Mouse (Mus musculus) layer of hippocampus, postnatal 36 days (tissue): ENCODE data around the gene Magix. TPM values are rescaled to one million over a fixed set of nuclear protein-coding genes. Genes with fewer than 3 reads are reported as not detected.
"Not testable (repeated sequence)": the region's sequence is repeated elsewhere in the genome, so short reads cannot be mapped to it uniquely, and the experiment has no call there.

Source experiments
- DNase-seq, 2 experiments: peaks; one replicate each; pipeline ENCODE4 v3.0.0; 2022
- total RNA-seq, 2 experiments: library from RNA; stranded (reverse); gene quantifications; 2 replicates each; pipeline ENCODE4 v1.2.3; 2021

The Magix gene
- under 1 TPM; 0.15 to 0.30 TPM for total RNA-seq

- DNase-seq = no peak
Observed at GRCm38 (mm10) chrX:7680864-7681263, at the start of gene Magix. Magix (minus strand) TSS chrX:7681251.

GRCm38 (mm10) chrX:7728922-7729265, 47.8 kb upstream of the Magix start:
- no peak for DNase-seq

GRCm38 (mm10) chrX:7728215-7728921, 47.3 kb upstream of the Magix start, which contains the start of gene Praf2:
Praf2 (plus strand) TSS chrX:7728439.
- peak; percentile 80 to 83 for DNase-seq

GRCm38 (mm10) chrX:7727176-7727575, 46.1 kb upstream of the Magix start:
- DNase-seq = no peak

- DNase-seq = no peak
Observed at GRCm38 (mm10) chrX:7725841-7726240, 44.8 kb upstream of the Magix start.

GRCm38 (mm10) chrX:7724135-7724534, 43.1 kb upstream of the Magix start:
- no peak for DNase-seq

- no peak for DNase-seq
Observed at GRCm38 (mm10) chrX:7722691-7723090, 41.6 kb upstream of the Magix start.

GRCm38 (mm10) chrX:7722282-7722611, 41.2 kb upstream of the Magix start:
- no peak for DNase-seq

GRCm38 (mm10) chrX:7721514-7722281, 40.6 kb upstream of the Magix start, which contains the start of gene Gm45208:
Gm45208 (plus strand) TSS chrX:7722245.
- DNase-seq = peak; percentile 64 to 73

GRCm38 (mm10) chrX:7716058-7716457, 35.0 kb upstream of the Magix start:
- not testable (repeated sequence) for DNase-seq

GRCm38 (mm10) chrX:7714135-7714899, 33.3 kb upstream of the Magix start, which contains the start of gene Wdr45:
Wdr45 (plus strand) TSS chrX:7714333.
- DNase-seq = peak; percentile 88 to 91

- DNase-seq = not testable (repeated sequence)
Observed at GRCm38 (mm10) chrX:7713764-7714134, 32.7 kb upstream of the Magix start.

- peak; percentile 78 to 79 for DNase-seq
Observed at GRCm38 (mm10) chrX:7696954-7697381, 15.9 kb upstream of the Magix start, which contains the start of gene Gpkow. Gpkow (plus strand) TSS chrX:7697131.

GRCm38 (mm10) chrX:7696520-7696919, 15.5 kb upstream of the Magix start:
- no peak for DNase-seq

GRCm38 (mm10) chrX:7692862-7693261, 11.8 kb upstream of the Magix start:
- no peak for DNase-seq

- no peak for DNase-seq
Observed at GRCm38 (mm10) chrX:7690486-7690885, 9.4 kb upstream of the Magix start.

GRCm38 (mm10) chrX:7688321-7688720, 7.3 kb upstream of the Magix start:
- no peak for DNase-seq

GRCm38 (mm10) chrX:7680057-7680412, 1.0 kb downstream of the Magix start:
- DNase-seq = no peak

- DNase-seq = peak; percentile 80 to 82
Observed at GRCm38 (mm10) chrX:7679405-7680056, 1.5 kb downstream of the Magix start.

GRCm38 (mm10) chrX:7678986-7679385, 2.1 kb downstream of the Magix start:
- no peak for DNase-seq

GRCm38 (mm10) chrX:7675001-7675380, 6.1 kb downstream of the Magix start:
- no peak for DNase-seq

- DNase-seq = no peak
Observed at GRCm38 (mm10) chrX:7674284-7675000, 6.6 kb downstream of the Magix start.
